Mouse (Mus musculus) pancreas, adult 10 weeks (tissue): ENCODE data around the gene Htra1. TPM values are rescaled to one million over a fixed set of nuclear protein-coding genes. Genes with fewer than 3 reads are reported as not detected.

Experiments used
- polyA plus RNA-seq: library from polyadenylated mRNA; stranded (reverse); fragments of 350-450 nt; fragmentation: Illumina TruSeq; extraction: RNeasy Lipid Tissue Mini Kit (QIAGEN cat#74804); gene quantifications from one replicate; pipeline ENCODE4 v1.2.3, GENCODE M21; 2015; ENCODE audit warnings: low read depth, low replicate concordance; ENCODE audit not compliant: insufficient read depth

The Htra1 gene
- polyA plus RNA-seq = 32.4 TPM

GRCm38 (mm10) chr7:130935793-130936471 is at the start of gene Htra1:
Gene Htra1 (plus strand): TSS chr7:130936111.

DNA sequence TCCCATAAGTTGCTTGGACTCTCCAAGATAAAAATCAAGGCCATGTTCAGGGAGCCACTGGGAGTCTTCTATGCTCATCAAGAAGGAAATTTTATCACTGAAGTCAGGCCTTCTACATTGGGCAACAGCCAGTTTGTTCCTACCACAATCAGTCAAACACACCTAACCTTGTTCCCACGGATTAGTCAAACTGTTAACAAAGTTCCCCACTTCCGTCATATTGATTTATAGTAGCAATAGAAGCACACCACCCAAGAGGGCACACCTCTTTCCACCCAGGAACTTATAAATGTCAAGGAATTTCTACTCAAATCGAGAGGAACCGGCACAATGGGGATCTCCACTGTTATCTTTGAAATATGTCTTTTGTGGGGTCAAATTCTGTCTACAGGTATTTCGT is 95.8 kb downstream of the Htra1 start, which contains the start of gene Dmbt1:
TSS of gene Dmbt1 (plus strand) at position 299 of the 400 bp plus-strand sequence.

Other genes with a start within 250 kb of the Htra1 start
- not detected for gene Btbd16, start 162.0 kb upstream of the Htra1 start, polyA plus RNA-seq
- gene Plekha1, start 70.4 kb upstream of the Htra1 start, polyA plus RNA-seq = 17.1 TPM
- gene Dmbt1, start 95.9 kb downstream of the Htra1 start, polyA plus RNA-seq = 2,473 TPM
- not detected for gene 4933402N03Rik, start 210.2 kb downstream of the Htra1 start, polyA plus RNA-seq
- 13.4 TPM for gene 5430419D17Rik, start 238.3 kb downstream of the Htra1 start, polyA plus RNA-seq